Mouse (Mus musculus): Measurements from ENCODE around the gene Hectd2. TPM values are rescaled to one million over a fixed set of nuclear protein-coding genes. Genes with fewer than 3 reads are reported as not detected.
A peak's percentile ranks its signal among the peaks of the same experiment; 100 is the strongest.

Gene Hectd2
- total RNA-seq, 2 experiments from 2014 or later = 6.2 to 6.5 TPM

DNA sequence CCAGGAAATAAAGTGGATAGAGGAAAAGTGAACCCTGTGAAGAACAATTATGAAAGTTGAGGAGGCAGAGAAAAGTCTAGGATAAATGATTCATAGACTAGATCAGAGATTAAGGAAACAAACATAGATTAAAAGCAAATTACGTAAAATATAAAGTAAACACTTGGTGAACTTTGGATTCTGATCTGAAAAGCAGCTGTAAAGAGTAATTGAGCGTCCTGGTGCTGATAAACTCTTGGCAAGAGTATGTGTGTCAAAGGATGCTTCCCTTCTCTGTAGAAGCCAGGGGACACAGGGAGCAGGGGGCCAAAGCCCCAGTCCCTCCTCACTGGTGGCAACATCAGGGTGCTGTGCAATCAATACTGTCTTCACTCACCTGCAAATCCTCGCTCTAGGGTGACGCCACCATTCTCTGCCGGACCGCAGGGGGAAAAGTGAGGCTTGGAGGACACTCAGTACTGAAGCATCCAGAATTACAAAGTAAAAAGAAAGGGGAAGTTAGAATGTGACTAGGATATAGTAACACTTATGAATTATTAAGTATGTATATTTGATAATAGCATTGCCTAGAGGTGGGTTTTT is 91.0 kb downstream of the Hectd2 start:
- no peak for DNase-seq (ENCODE audit: low spot score in 2 of 2)

DNA sequence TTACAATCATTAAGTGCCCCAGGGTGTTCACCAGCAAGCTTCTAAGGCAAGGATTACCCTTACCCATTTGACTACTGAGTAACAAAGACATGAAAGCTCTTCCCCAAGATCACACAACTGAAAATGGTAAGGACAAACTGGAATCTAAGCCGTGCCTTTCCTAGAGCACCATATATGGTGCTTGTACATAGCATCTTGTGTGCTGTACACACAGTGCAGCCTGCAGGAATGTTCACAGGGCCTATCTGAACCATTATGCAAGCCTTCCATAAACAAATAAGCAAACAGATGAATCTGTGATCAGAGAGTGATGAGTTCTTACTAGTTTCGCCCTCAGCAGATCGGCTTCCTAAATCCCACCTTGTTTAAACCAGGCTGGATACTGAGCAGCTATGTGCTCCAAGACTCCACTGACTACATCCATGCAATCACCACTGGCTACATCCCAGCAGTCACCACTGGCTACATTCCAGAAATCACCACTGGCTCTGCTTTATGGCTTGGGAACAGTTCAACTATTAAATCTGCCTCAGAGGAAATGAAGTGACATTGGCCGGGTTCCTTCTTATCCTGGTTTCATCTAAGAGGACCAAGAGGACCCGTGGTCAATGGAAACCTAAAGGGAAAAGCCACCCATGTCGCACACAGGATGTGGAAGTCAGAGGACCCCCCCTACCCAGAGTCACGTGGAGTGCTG is 91.8 kb downstream of the Hectd2 start:
- peak in 1 of 2 experiments; percentile 20 for DNase-seq (ENCODE audit: low spot score in 2 of 2)

DNA sequence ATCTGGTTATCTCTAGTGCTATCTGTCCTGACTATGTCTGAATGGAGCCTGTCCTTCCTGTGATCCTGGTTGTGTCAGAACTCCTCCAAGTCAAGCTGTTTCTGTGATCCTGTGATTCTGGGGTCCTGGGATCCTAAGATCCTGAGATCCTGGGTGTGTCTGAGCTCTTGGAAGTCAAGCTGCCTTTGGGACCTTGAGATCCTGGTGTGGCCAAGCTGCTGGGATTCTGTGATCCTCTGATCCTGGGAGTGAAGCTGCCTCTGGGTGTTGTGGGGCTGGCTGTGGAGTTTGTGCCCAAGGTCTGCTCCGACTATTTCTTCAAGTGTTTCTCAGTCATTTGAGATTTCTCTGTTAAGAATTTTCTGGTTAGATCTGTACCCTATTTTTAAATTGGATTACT is 98.2 kb downstream of the Hectd2 start:
- DNase-seq (ENCODE audit: low spot score in 2 of 2) = no peak

DNA sequence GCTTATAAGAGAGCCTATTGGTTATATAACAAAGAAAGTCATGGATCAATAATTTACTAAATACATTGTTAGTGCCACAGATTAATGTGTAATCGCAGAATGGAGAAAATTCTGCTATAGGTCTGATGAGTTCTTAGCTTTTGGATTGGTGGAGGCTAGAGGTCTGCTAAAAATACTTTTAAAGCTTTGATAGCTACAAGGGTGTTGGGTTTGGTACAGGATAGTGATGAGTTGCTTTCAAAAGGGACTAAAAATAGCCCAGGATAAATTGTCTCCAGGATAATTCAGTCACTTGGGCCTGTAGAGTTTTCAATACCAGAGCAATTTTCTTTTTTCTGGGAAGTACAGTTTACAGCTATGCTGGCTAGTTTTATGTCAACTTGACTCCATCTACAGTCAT is 108.3 kb downstream of the Hectd2 start:
- no peak for DNase-seq (ENCODE audit: low spot score in 2 of 2)

DNA sequence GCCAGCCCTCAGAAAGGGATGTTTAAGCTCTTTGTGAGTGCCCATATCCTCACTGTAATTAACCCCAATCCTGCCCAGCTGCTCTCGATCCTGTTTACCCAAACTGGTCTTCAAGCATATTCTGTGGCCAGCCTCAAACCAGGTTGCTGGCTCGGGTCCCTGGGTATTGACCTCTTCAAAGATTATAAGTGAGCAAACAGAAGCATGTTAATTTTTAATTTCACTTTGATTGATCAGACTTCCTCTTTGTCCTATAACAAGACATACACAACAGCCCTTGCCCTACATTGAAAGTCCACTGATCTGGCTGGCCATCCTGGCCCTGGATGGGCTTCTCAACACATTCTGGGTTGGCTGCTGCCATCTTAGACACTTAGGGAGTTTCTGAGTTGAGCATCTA is 109.5 kb downstream of the Hectd2 start:
- no peak for DNase-seq (ENCODE audit: low spot score in 2 of 2)

DNA sequence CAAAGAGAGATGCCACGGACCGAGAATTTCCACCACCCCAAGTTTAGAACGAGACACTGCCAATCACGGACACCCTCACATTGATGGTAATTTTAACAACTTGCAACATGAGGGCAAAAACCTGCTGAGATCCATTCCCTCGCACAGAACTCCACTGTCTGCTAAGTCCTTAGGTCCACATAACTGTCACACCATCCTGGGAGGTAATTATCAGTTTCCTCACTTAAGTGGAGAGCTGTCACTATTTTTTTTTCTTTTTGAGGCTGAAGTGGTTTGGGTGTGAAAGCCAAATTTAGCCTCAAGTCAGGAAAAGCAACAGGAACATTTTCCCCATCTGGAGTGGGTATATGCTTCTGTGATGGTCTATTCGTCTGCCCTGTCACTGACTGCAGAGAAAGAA is 110.0 kb downstream of the Hectd2 start:
- DNase-seq (ENCODE audit: low spot score in 2 of 2) = no peak

DNA sequence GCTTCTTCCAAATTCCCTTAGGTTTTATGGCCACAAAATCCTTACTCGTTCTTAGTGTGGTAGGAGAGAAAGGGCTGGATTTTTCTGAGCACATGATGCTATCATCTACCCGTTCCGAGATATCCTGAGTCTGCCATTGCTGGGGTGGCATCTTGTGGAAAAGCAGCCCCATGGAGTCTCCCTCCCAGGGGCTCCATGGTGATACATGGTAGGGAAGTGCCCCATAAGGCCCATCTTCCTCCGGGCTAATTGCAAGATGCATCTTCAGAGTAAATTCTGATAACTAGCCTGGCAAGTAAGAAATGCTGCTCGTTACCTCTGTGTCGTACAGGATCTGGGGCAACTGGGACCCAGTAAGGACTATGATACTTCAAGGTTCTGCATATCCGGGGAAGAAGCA is 110.8 kb downstream of the Hectd2 start:
- DNase-seq (ENCODE audit: low spot score in 2 of 2) = no peak

DNA sequence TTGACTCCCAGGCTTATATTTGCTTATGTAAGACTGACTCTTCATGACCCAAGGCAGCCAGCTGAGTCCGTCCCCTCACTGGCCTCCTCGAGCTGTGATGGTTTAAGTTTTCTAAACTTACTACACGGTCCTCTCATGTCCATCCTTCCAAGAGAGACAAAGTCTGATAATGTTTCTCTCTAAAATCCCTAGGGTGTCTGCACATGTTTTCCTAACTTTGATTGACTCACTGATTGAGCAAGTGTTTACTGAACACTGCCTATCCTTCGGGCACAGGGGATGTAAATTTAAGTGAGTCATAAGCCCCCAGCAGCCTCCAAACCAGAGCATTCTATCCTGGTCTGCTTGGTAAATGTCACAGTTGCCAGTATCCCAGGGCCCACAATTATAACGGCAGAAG is 111.2 kb downstream of the Hectd2 start:
- DNase-seq (ENCODE audit: low spot score in 2 of 2) = no peak

DNA sequence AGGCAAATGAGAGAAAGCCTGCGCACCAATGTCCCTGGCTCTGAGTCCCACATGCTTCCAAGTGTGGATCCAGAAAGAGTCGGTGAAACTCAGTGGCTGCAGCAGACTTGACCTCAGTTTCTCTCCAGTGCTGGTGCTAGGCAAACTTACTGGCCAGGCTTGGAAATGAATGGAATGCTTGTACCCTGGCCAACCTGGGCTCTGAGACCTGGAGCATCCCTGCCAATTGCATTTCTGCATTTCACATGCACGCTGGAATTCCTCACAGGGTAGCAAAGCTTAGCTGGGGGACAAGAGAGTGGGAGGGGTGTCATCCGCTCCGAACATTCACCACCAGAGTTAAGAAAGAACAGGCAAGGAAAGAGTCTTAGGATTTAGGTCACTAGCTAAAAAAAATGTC is 112.0 kb downstream of the Hectd2 start:
- no peak for DNase-seq (ENCODE audit: low spot score in 2 of 2)

DNA sequence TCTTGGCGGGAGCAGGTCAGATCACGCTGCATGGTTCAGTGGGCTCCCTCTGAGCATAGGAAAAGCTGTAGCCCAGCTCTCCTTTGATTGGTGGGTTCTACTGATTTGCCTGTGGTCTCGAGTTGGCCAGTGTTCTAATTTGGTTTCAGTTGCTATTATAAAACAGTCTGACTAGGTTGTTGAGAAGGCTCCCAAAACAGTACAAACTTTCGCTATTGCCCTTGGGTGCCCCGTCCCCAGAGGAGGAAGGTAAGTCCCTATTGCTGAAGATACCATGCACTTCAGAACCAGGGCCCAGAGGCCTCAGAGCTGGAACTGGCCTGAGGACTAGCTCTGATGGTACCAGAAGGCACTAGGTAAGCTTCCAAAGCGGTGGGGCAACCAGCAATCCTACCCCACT is 112.9 kb downstream of the Hectd2 start:
- no peak for DNase-seq (ENCODE audit: low spot score in 2 of 2)

DNA sequence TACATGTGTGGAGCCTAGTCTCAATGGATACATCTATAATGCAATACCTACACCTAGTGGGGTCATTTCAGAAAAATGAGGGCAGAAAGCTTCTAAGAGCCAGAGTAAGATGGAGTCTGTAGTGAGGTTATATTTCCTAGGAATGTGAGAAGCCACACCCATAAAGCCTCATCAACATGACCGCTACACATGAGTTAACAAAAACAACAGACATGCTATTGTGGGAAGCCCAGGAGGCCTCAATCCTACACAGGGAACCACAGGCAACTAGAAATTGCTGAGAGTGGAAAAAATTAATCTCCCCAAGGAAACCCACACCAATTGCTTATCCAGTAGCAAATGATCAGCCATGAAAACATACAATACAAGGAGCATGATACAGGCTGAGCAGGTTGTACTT is 113.7 kb downstream of the Hectd2 start:
- DNase-seq (ENCODE audit: low spot score in 2 of 2) = no peak

DNA sequence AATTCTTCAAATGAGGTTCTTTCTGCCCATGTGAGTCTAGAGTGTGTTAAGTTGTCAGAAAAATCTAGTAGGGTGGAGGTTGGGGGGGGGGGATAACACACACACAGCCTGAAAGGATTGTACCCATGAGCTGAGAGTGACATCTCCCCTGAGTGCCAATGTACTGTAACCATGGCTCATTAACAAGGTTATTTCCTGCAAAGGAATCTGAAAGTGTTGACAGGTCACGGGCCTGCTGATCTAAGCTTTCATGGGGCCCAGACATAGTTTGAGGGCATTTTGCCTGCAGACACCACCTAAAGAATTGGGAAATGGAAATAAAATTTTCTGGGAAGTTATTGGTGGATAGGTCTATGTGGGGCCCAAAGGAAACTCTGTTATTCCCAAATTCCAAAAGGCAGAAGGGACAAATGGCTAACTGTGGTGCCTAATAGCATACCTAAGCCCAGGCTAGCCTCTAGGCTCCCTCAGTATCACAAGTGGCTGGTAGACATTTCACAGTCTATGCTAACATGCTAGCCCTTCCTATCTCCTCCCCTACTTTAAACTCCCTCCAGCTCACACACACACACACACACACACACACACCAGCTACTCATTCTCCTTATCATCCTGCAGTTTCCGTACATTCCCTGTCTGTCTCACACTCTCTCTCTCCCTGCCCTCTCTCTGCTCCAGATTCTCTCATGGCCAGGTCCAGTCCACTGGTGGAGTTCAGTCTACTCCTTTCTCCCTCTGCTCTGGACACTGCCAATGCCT is 114.6 kb downstream of the Hectd2 start:
- DNase-seq (ENCODE audit: low spot score in 2 of 2) = no peak

DNA sequence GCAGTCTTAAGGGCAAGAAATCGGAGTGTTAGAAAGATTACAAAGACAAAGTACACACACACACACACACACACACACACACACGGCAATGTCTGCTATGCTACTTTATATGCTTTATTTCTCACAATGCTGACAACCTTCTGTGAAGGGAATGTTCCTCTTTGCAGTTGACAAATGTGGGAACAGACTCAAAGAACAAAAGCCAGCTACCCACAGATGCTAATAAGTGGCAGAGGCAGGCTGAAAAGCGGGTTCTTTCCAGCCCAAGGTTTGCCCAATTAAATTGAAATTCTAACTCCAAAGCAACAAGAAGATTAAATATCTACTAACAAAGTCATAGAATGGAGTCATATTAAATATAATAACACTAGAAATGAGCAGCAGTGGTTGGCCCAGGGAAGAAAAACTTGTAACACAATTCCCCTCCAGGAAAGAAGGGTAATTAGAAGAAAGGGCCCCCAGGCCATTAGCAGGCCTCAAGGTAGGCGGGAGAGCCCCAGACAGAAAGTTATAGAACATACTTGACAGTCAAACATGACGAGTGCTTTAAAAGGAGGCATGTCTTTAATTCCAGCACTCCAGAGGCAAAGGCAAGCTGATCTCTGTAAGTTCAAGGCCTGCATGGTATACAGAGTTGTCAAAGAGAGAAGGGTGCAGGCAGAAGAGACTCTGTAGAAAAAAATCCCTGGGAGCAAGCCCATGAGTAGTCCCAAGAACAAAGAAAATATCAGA is 115.4 kb downstream of the Hectd2 start:
- no peak for DNase-seq (ENCODE audit: low spot score in 2 of 2)

Other genes starting within 250 kb of the Hectd2 start
- 10 to 100 TPM; 14.1 to 17.2 TPM for gene Pcgf5, start 206.3 kb upstream of the Hectd2 start, total RNA-seq (2021)
- gene Ppp1r3c, start 182.0 kb downstream of the Hectd2 start, total RNA-seq (2021) = 10 to 100 TPM; 76.9 to 78.8 TPM